20 mouse cellular contexts compared by ENCODE assay signal in genomic region chr10:81334324-81334723, GRCm38 (mm10). TPM values are rescaled to one million over a fixed set of nuclear protein-coding genes. Genes with fewer than 3 reads are reported as not detected.
DNase-seq lines count a peak whose midpoint lies in the region; ATAC-seq and TF ChIP-seq lines count a peak whose summit lies in the region.
"Had no signal": no experiment of that assay in that cellular context is flagged by ENCODE, and none has a peak within 500 bp of the region (broad histone marks: within the 10 kb centered on the region; RNA-seq: fewer than 3 reads in every experiment).

No protein-coding gene starts in this region.

- H3K36me3 ChIP-seq in hindbrain, embryonic 10.5 days = no peaks in the 10 kb centered on the region
- H3K36me3 ChIP-seq in hindbrain, postnatal 0 days (ENCODE audit: insufficient read depth, low read length) = no peaks in the 10 kb centered on the region
- H3K36me3 ChIP-seq in lung, embryonic 16.5 days (ENCODE audit: control insufficient read depth, insufficient read depth, low read length) = no peaks in the 10 kb centered on the region
- H3K36me3 ChIP-seq in embryonic facial prominence, embryonic 14.5 days (ENCODE audit: control insufficient read depth, insufficient read depth, low read length) = no peaks in the 10 kb centered on the region
- no peaks in the 10 kb centered on the region for H3K36me3 ChIP-seq in stomach, embryonic 15.5 days
- H3K36me3 ChIP-seq: heart, embryonic 15.5 days; hindbrain, embryonic 13.5 days; liver, embryonic 13.5 days; midbrain, embryonic 13.5 days had no signal

- H3K27ac ChIP-seq in hindbrain, embryonic 10.5 days = peak overlapping the region; percentile 83; the same call in 1 of the 2 replicates
- H3K27ac ChIP-seq in hindbrain, postnatal 0 days = no peak overlapping the region
- H3K27ac ChIP-seq in lung, embryonic 16.5 days (ENCODE audit: low read length) = peak overlapping the region; percentile 97
- H3K27ac ChIP-seq in embryonic facial prominence, embryonic 14.5 days (replicated peaks; ENCODE audit: low read depth, low read length) = no peak overlapping the region
- H3K27ac ChIP-seq in stomach, embryonic 15.5 days = peak overlapping the region; percentile 94
- H3K27ac ChIP-seq: forebrain, embryonic 13.5 days; hindbrain, embryonic 13.5 days; liver, embryonic 13.5 days; macrophage; midbrain, embryonic 13.5 days had no signal

- H3K4me3 ChIP-seq in hindbrain, embryonic 10.5 days = no peak overlapping the region; the same call in 1 of the 2 replicates
- no peak overlapping the region for H3K4me3 ChIP-seq in hindbrain, postnatal 0 days (ENCODE audit: low read length)
- no peak overlapping the region for H3K4me3 ChIP-seq in lung, embryonic 16.5 days (ENCODE audit: low read length)
- no peak overlapping the region for H3K4me3 ChIP-seq in embryonic facial prominence, embryonic 14.5 days (ENCODE audit: low read depth, low read length)
- H3K4me3 ChIP-seq in stomach, embryonic 15.5 days (replicated peaks) = no peak overlapping the region
- H3K4me3 ChIP-seq: forebrain, embryonic 13.5 days; heart, embryonic 15.5 days; hindbrain, embryonic 13.5 days; liver, embryonic 13.5 days; midbrain, embryonic 13.5 days had no signal

- peaks cover 77% of the 10 kb centered on the region for H3K27me3 ChIP-seq in hindbrain, embryonic 10.5 days (ENCODE audit: insufficient read depth, poor library complexity, severe bottlenecking)
- H3K27me3 ChIP-seq in hindbrain, postnatal 0 days (ENCODE audit: insufficient read depth, low read length) = no peaks in the 10 kb centered on the region
- peaks cover 5% of the 10 kb centered on the region for H3K27me3 ChIP-seq in lung, embryonic 16.5 days (ENCODE audit: control insufficient read depth, insufficient read depth, low read depth, low read length)
- peaks cover 24% of the 10 kb centered on the region for H3K27me3 ChIP-seq in embryonic facial prominence, embryonic 14.5 days (replicated peaks; ENCODE audit: control insufficient read depth, insufficient read depth, low read length)
- H3K27me3 ChIP-seq in stomach, embryonic 15.5 days (replicated peaks) = 0 out of 2 replicates have a peak, but pooled peaks cover 14% of the 10 kb centered on the region

- H3K4me1 ChIP-seq in hindbrain, embryonic 10.5 days (replicated peaks) = peaks cover 56% of the 10 kb centered on the region
- H3K4me1 ChIP-seq in hindbrain, postnatal 0 days (ENCODE audit: insufficient read depth, low read length) = 0 out of 2 replicates have a peak, but pooled peaks cover 7% of the 10 kb centered on the region
- peaks cover 35% of the 10 kb centered on the region for H3K4me1 ChIP-seq in lung, embryonic 16.5 days (replicated peaks; ENCODE audit: control insufficient read depth, insufficient read depth, low read length)
- H3K4me1 ChIP-seq in embryonic facial prominence, embryonic 14.5 days (ENCODE audit: control insufficient read depth, insufficient read depth, low read length) = peaks cover 24% of the 10 kb centered on the region
- H3K4me1 ChIP-seq in stomach, embryonic 15.5 days = peaks cover 49% of the 10 kb centered on the region

- DNase-seq in hindbrain, embryonic 10.5 days (ENCODE audit: low spot score) = no peak
- no peak for DNase-seq in hindbrain, postnatal 0 days (ENCODE audit: low spot score)
- no peak for DNase-seq in lung, postnatal 4 days
- no peak for DNase-seq in embryonic facial prominence, embryonic 14.5 days (ENCODE audit: low spot score)
- DNase-seq in right cerebral cortex, postnatal 14 days = no peak
- DNase-seq in urinary bladder, postnatal 36 days (ENCODE audit: low spot score in 2 of 2) = no peak
- DNase-seq: adrenal gland, postnatal 36 days; cerebellum, adult 9-11 months; kidney, adult 11 months; liver, embryonic 13.5 days; thymus, postnatal 14 days had no signal

- no peak for ATAC-seq in hindbrain, postnatal 0 days
- no peak for ATAC-seq in lung, embryonic 16.5 days (ENCODE audit: low read depth)
- ATAC-seq in embryonic facial prominence, embryonic 14.5 days (ENCODE audit: low read depth) = no peak
- no peak for ATAC-seq in stomach, embryonic 15.5 days (ENCODE audit: insufficient read depth, low FRiP score, low read depth)
- ATAC-seq: forebrain, embryonic 13.5 days; midbrain, embryonic 13.5 days had no signal

- WGBS in hindbrain, embryonic 10.5 days = 53% methylated on average over 11 of the region's 11 CpGs
- WGBS in hindbrain, postnatal 0 days = 62% methylated on average over 11 of the region's 11 CpGs
- WGBS in lung, embryonic 16.5 days = 76% methylated on average over 11 of the region's 11 CpGs
- 69% methylated on average over 11 of the region's 11 CpGs for WGBS in embryonic facial prominence, embryonic 14.5 days
- 71% methylated on average over 11 of the region's 11 CpGs for WGBS in stomach, embryonic 15.5 days

- H3K9ac ChIP-seq in hindbrain, postnatal 0 days (replicated peaks; ENCODE audit: low read length) = no peak overlapping the region
- H3K9ac ChIP-seq in lung, embryonic 16.5 days (ENCODE audit: low read length) = peak overlapping the region; percentile 58
- 0 out of 2 replicates have a peak overlapping the region, but pooled peaks have one; percentile 20 for H3K9ac ChIP-seq in embryonic facial prominence, embryonic 14.5 days (ENCODE audit: low read depth, low read length)
- no peak overlapping the region for H3K9ac ChIP-seq in stomach, embryonic 15.5 days
- H3K9ac ChIP-seq: forebrain, embryonic 13.5 days; heart, embryonic 15.5 days; liver, embryonic 13.5 days; midbrain, embryonic 13.5 days had no signal

- H3K9me3 ChIP-seq in hindbrain, embryonic 10.5 days = no peaks in the 10 kb centered on the region
- no peaks in the 10 kb centered on the region for H3K9me3 ChIP-seq in hindbrain, postnatal 0 days (ENCODE audit: low read length)
- no peaks in the 10 kb centered on the region for H3K9me3 ChIP-seq in lung, embryonic 16.5 days (ENCODE audit: control insufficient read depth, low read length)
- no peaks in the 10 kb centered on the region for H3K9me3 ChIP-seq in embryonic facial prominence, embryonic 14.5 days (ENCODE audit: control insufficient read depth, low read length)
- H3K9me3 ChIP-seq in stomach, embryonic 15.5 days = no peaks in the 10 kb centered on the region
- H3K9me3 ChIP-seq: forebrain, embryonic 13.5 days; heart, embryonic 15.5 days; hindbrain, embryonic 13.5 days; liver, embryonic 13.5 days; midbrain, embryonic 13.5 days had no signal

- no peak overlapping the region for H3K4me2 ChIP-seq in hindbrain, postnatal 0 days (ENCODE audit: low read depth, low read length)
- no peak overlapping the region for H3K4me2 ChIP-seq in lung, embryonic 16.5 days (ENCODE audit: low read depth, low read length)
- no peak overlapping the region for H3K4me2 ChIP-seq in embryonic facial prominence, embryonic 14.5 days (ENCODE audit: low read depth, low read length)
- no peak overlapping the region for H3K4me2 ChIP-seq in stomach, embryonic 15.5 days
- H3K4me2 ChIP-seq: forebrain, embryonic 13.5 days; heart, embryonic 15.5 days; hindbrain, embryonic 13.5 days; liver, embryonic 13.5 days; midbrain, embryonic 13.5 days had no signal

- no peak for TF ChIP-seq CTCF in hindbrain, postnatal 0 days (IDR thresholded peaks at IDR 0.05; ENCODE audit: low read depth)

RNA-seq across cellular contexts. Expression of gene Tbxa2r, which starts 5.8 kb away (rescaled TPM):
- polyA plus RNA-seq in hindbrain, embryonic 10.5 days (2016; fragmentation: Nextera tagmentation; extraction: Ambion mirVana) = 3.3 and 3.6 TPM in 2 replicates
- total RNA-seq in hindbrain, postnatal 0 days (2014; rRNA removed) = 2.6 TPM in 2 replicates
- 4.0 and 4.3 TPM in 2 replicates for polyA plus RNA-seq in hindbrain, postnatal 0 days (2015; fragmentation: Nextera tagmentation; extraction: Ambion mirVana)
- polyA plus RNA-seq in lung, embryonic 16.5 days (2015; fragmentation: Nextera tagmentation; extraction: Ambion mirVana) = 18.6 and 19.6 TPM in 2 replicates
- polyA plus RNA-seq in embryonic facial prominence, embryonic 14.5 days (2014; fragmentation: Nextera tagmentation; extraction: Ambion mirVana) = 6.7 and 8.7 TPM in 2 replicates
- 23.5 and 25.3 TPM in 2 replicates for polyA plus RNA-seq in stomach, embryonic 15.5 days (2015; fragmentation: Nextera tagmentation; extraction: Ambion mirVana)
- total RNA-seq: G1E had no signal
- polyA plus RNA-seq: G1E, macrophage had no signal

RNA-seq across cellular contexts. Expression of gene Gipc3, which starts 8.7 kb away (rescaled TPM):
- polyA plus RNA-seq in hindbrain, embryonic 10.5 days (2016; fragmentation: Nextera tagmentation; extraction: Ambion mirVana) = not detected in 2 replicates
- 0.16 TPM in 1 of 2 replicates, not detected in the other for total RNA-seq in hindbrain, postnatal 0 days (2014; rRNA removed)
- polyA plus RNA-seq in hindbrain, postnatal 0 days (2015; fragmentation: Nextera tagmentation; extraction: Ambion mirVana) = not detected in 2 replicates
- polyA plus RNA-seq in lung, embryonic 16.5 days (2015; fragmentation: Nextera tagmentation; extraction: Ambion mirVana) = 0.05 and 0.10 TPM in 2 replicates
- polyA plus RNA-seq in embryonic facial prominence, embryonic 14.5 days (2014; fragmentation: Nextera tagmentation; extraction: Ambion mirVana) = 0.04 and 0.14 TPM in 2 replicates
- 0.04 and 0.12 TPM in 2 replicates for polyA plus RNA-seq in stomach, embryonic 15.5 days (2015; fragmentation: Nextera tagmentation; extraction: Ambion mirVana)
- polyA plus RNA-seq: forebrain, embryonic 13.5 days; G1E; heart, embryonic 15.5 days; hindbrain, embryonic 13.5 days; limb, embryonic 11.5 days; liver, embryonic 13.5 days; macrophage; midbrain, embryonic 13.5 days had no signal

RNA-seq across cellular contexts. Expression of gene Cactin, which starts 13.4 kb away (rescaled TPM):
- polyA plus RNA-seq in hindbrain, embryonic 10.5 days (2016; fragmentation: Nextera tagmentation; extraction: Ambion mirVana) = 53.2 and 58.8 TPM in 2 replicates
- 24.3 and 46.2 TPM in 2 replicates for total RNA-seq in hindbrain, postnatal 0 days (2014; rRNA removed)
- polyA plus RNA-seq in hindbrain, postnatal 0 days (2015; fragmentation: Nextera tagmentation; extraction: Ambion mirVana) = 19.6 and 20.2 TPM in 2 replicates
- 36.6 and 37.9 TPM in 2 replicates for polyA plus RNA-seq in lung, embryonic 16.5 days (2015; fragmentation: Nextera tagmentation; extraction: Ambion mirVana)
- 27.0 and 27.5 TPM in 2 replicates for polyA plus RNA-seq in embryonic facial prominence, embryonic 14.5 days (2014; fragmentation: Nextera tagmentation; extraction: Ambion mirVana)
- 40.5 and 40.9 TPM in 2 replicates for polyA plus RNA-seq in stomach, embryonic 15.5 days (2015; fragmentation: Nextera tagmentation; extraction: Ambion mirVana)

RNA-seq across cellular contexts. Expression of gene Hmg20b, which starts 16.0 kb away (rescaled TPM):
- polyA plus RNA-seq in hindbrain, embryonic 10.5 days (2016; fragmentation: Nextera tagmentation; extraction: Ambion mirVana) = 111 and 128 TPM in 2 replicates
- total RNA-seq in hindbrain, postnatal 0 days (2014; rRNA removed) = 20.8 and 28.5 TPM in 2 replicates
- polyA plus RNA-seq in hindbrain, postnatal 0 days (2015; fragmentation: Nextera tagmentation; extraction: Ambion mirVana) = 36.8 and 41.1 TPM in 2 replicates
- 90.6 and 93.2 TPM in 2 replicates for polyA plus RNA-seq in lung, embryonic 16.5 days (2015; fragmentation: Nextera tagmentation; extraction: Ambion mirVana)
- polyA plus RNA-seq in embryonic facial prominence, embryonic 14.5 days (2014; fragmentation: Nextera tagmentation; extraction: Ambion mirVana) = 66.8 and 78.7 TPM in 2 replicates
- 78.8 and 79.1 TPM in 2 replicates for polyA plus RNA-seq in stomach, embryonic 15.5 days (2015; fragmentation: Nextera tagmentation; extraction: Ambion mirVana)

RNA-seq across cellular contexts. Expression of gene Mfsd12, which starts 23.0 kb away (rescaled TPM):
- 9.2 and 12.9 TPM in 2 replicates for polyA plus RNA-seq in hindbrain, embryonic 10.5 days (2016; fragmentation: Nextera tagmentation; extraction: Ambion mirVana)
- total RNA-seq in hindbrain, postnatal 0 days (2014; rRNA removed) = 34.4 and 38.1 TPM in 2 replicates
- 13.6 TPM in 2 replicates for polyA plus RNA-seq in hindbrain, postnatal 0 days (2015; fragmentation: Nextera tagmentation; extraction: Ambion mirVana)
- polyA plus RNA-seq in lung, embryonic 16.5 days (2015; fragmentation: Nextera tagmentation; extraction: Ambion mirVana) = 13.7 and 13.9 TPM in 2 replicates
- 6.8 and 9.8 TPM in 2 replicates for polyA plus RNA-seq in embryonic facial prominence, embryonic 14.5 days (2014; fragmentation: Nextera tagmentation; extraction: Ambion mirVana)
- 12.8 and 13.6 TPM in 2 replicates for polyA plus RNA-seq in stomach, embryonic 15.5 days (2015; fragmentation: Nextera tagmentation; extraction: Ambion mirVana)

Comparison
In these comparisons a context has a peak if more than half of its experiments do, and no peak if none do; other contexts are left out.
1. H3K27ac ChIP-seq: peak in hindbrain, embryonic 10.5 days (single experiment), lung, embryonic 16.5 days (single experiment) and stomach, embryonic 15.5 days (single experiment); none in hindbrain, postnatal 0 days (single experiment) and embryonic facial prominence, embryonic 14.5 days (single experiment).
2. H3K9ac ChIP-seq: peak in lung, embryonic 16.5 days (single experiment) and embryonic facial prominence, embryonic 14.5 days (single experiment); none in hindbrain, postnatal 0 days (single experiment) and stomach, embryonic 15.5 days (single experiment).